Mouse (Mus musculus) G1E (cell line): ENCODE results near the gene Magi1.

Experiments used
- CTCF ChIP-seq: IDR thresholded peaks from 2 replicates; pipeline ENCODE4 v1.5.1; 2012; ENCODE audit warnings: low read depth, low read length, inconsistent platforms, mixed read lengths
- GATA1 ChIP-seq: IDR thresholded peaks from 2 replicates; pipeline ENCODE4 v1.6.1; 2012; ENCODE audit warnings: borderline replicate concordance, low read length, inconsistent platforms, mixed read lengths
- POLR2AphosphoS5 ChIP-seq: IDR thresholded peaks from 2 replicates; pipeline ENCODE4 v1.6.1; 2012; ENCODE audit warnings: low read depth, low read length, inconsistent platforms; ENCODE audit not compliant: insufficient replicate concordance
- TAL1 ChIP-seq: conservative IDR thresholded peaks from 2 replicates; pipeline ENCODE4 v1.6.1; 2012; ENCODE audit warnings: low read depth, low read length, inconsistent platforms, mixed read lengths

GRCm38 (mm10) chr6:94159256-94159655, 124.5 kb downstream of the Magi1 start:
- TF ChIP-seq CTCF (no peak), GATA1 (no peak), POLR2AphosphoS5 (no peak), TAL1 (no peak)
